Mouse (Mus musculus) brain, embryonic 14.5 days (tissue): ENCODE results near the gene 0610037L13Rik.

Experiments used
- CTCF ChIP-seq: fragments of 200-500 bp; IDR thresholded peaks from 2 replicates; pipeline ENCODE4 v1.5.1; 2012; ENCODE audit warnings: inconsistent platforms, mild to moderate bottlenecking, moderate library complexity, borderline replicate concordance; ENCODE audit not compliant: insufficient read depth, insufficient read length; ENCODE audit errors: extremely low read depth
- POLR2A ChIP-seq: fragments of 200-500 bp; IDR thresholded peaks from 2 replicates; pipeline ENCODE4 v1.6.1; 2012; ENCODE audit warnings: mild to moderate bottlenecking, inconsistent platforms, borderline replicate concordance; ENCODE audit not compliant: poor library complexity, insufficient read depth, insufficient read length, severe bottlenecking; ENCODE audit errors: extremely low read depth

DNA sequence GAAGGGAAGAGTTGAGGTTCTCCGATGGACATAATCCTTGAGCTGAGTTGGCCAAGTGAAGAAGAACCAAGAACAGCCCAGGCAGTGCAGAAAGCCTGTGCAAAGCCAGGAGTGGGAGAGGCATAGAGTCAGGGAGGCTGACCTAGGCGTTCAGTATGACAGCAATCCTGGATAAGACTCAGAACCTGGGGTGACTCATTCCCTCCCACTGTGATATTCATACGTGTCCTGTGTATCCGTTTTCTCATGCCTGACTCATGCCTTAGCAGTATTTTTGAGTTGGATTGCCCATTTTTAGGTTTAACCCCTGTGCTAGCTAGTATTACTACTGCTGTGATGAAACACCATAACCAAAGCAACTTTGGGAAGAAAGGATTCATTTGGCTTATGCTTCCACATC is 24.7 kb upstream of the 0610037L13Rik start:
- TF ChIP-seq POLR2A: no peak
- TF ChIP-seq CTCF: no peak
